ENCODE assay signal across 7 mouse cellular contexts in genomic region chr16:87432033-87432814, GRCm38 (mm10). TPM values are rescaled to one million over a fixed set of nuclear protein-coding genes. Genes with fewer than 3 reads are reported as not detected.
DNase-seq lines count a peak whose midpoint lies in the region; ATAC-seq lines count a peak whose summit lies in the region.

Gene Ltn1 (minus strand): TSS chr16:87432612.

- no peak within 1 kb of the TSS for H3K27ac ChIP-seq in embryonic facial prominence, embryonic 11.5 days (replicated peaks; ENCODE audit: low read depth, low read length)
- H3K27ac ChIP-seq in limb, embryonic 10.5 days, result peak within 1 kb of the TSS; percentile 86
- peak within 1 kb of the TSS; percentile 49; the same call in 1 of the 2 replicates for H3K27ac ChIP-seq in midbrain, embryonic 13.5 days

- peak within 1 kb of the TSS; percentile 54 for H3K4me2 ChIP-seq in embryonic facial prominence, embryonic 11.5 days (ENCODE audit: low read depth, low read length)
- peak within 1 kb of the TSS; percentile 89 for H3K4me2 ChIP-seq in midbrain, embryonic 13.5 days (replicated peaks)

- DNase-seq in adrenal gland, postnatal 14 days, result peak; percentile 99
- peak; percentile 99 for DNase-seq in embryonic facial prominence, embryonic 11.5 days (ENCODE audit: low spot score)
- peak; percentile 99 for DNase-seq in kidney, adult 11 months
- peak; percentile 98 for DNase-seq in limb, embryonic 10.5 days (ENCODE audit: low spot score)
- peak; percentile 94 for DNase-seq in spleen, adult 12 weeks (ENCODE audit: low spot score)

- H3K9me3 ChIP-seq in embryonic facial prominence, embryonic 11.5 days (replicated peaks; ENCODE audit: control insufficient read depth, low read length), result no peaks in the 10 kb centered on the region
- H3K9me3 ChIP-seq in limb, embryonic 10.5 days (replicated peaks), result no peaks in the 10 kb centered on the region
- no peaks in the 10 kb centered on the region for H3K9me3 ChIP-seq in midbrain, embryonic 13.5 days

- peak within 1 kb of the TSS; percentile 86 for H3K9ac ChIP-seq in embryonic facial prominence, embryonic 11.5 days (replicated peaks; ENCODE audit: low read length)
- peak within 1 kb of the TSS; percentile 82 for H3K9ac ChIP-seq in midbrain, embryonic 13.5 days (replicated peaks)

- ATAC-seq in embryonic facial prominence, embryonic 11.5 days (replicated peaks; ENCODE audit: insufficient number of reproducible peaks, low FRiP score, low TSS enrichment, low read depth), result peak; percentile 97
- peak; percentile 97 for ATAC-seq in granulocyte monocyte progenitor cell, adult 5-6 weeks (replicated peaks; ENCODE audit: poor library complexity, severe bottlenecking)
- peak; percentile 100 for ATAC-seq in midbrain, embryonic 13.5 days

- no peaks in the 10 kb centered on the region for H3K27me3 ChIP-seq in embryonic facial prominence, embryonic 11.5 days (ENCODE audit: control insufficient read depth, insufficient read depth, low read length)
- H3K27me3 ChIP-seq in limb, embryonic 10.5 days (ENCODE audit: low read depth, poor library complexity, severe bottlenecking), result no peaks in the 10 kb centered on the region
- no peaks in the 10 kb centered on the region for H3K27me3 ChIP-seq in midbrain, embryonic 13.5 days

- H3K36me3 ChIP-seq in embryonic facial prominence, embryonic 11.5 days (replicated peaks; ENCODE audit: control insufficient read depth, insufficient read depth, low read depth, low read length), result no peaks in the 10 kb centered on the region
- peaks cover 2% of the 10 kb centered on the region; the same call in 1 of the 2 replicates for H3K36me3 ChIP-seq in limb, embryonic 10.5 days
- H3K36me3 ChIP-seq in midbrain, embryonic 13.5 days, result no peaks in the 10 kb centered on the region

- H3K4me1 ChIP-seq in embryonic facial prominence, embryonic 11.5 days (ENCODE audit: control insufficient read depth, insufficient read depth, low read length), result no peaks in the 10 kb centered on the region
- H3K4me1 ChIP-seq in limb, embryonic 10.5 days, result peaks cover 9% of the 10 kb centered on the region; the same call in 1 of the 2 replicates
- H3K4me1 ChIP-seq in midbrain, embryonic 13.5 days (replicated peaks), result peaks cover 13% of the 10 kb centered on the region

- H3K4me3 ChIP-seq in embryonic facial prominence, embryonic 11.5 days (ENCODE audit: low read depth, low read length), result peak within 1 kb of the TSS; percentile 87
- peak within 1 kb of the TSS; percentile 95 for H3K4me3 ChIP-seq in limb, embryonic 10.5 days
- H3K4me3 ChIP-seq in midbrain, embryonic 13.5 days (replicated peaks), result peak within 1 kb of the TSS; percentile 95

- WGBS in embryonic facial prominence, embryonic 11.5 days, result under 1% methylated on average over 55 of the region's 56 CpGs
- under 1% methylated on average over 56 of the region's 56 CpGs for WGBS in limb, embryonic 10.5 days
- WGBS in midbrain, embryonic 13.5 days, result 2% methylated on average over 56 of the region's 56 CpGs

RNA-seq across cellular contexts. Expression of gene Ltn1, which starts in this region (rescaled TPM):
- total RNA-seq in adrenal gland, postnatal 14 days (2021), result 33.6 and 35.7 TPM in 2 replicates
- 31.4 and 32.4 TPM in 2 replicates for polyA plus RNA-seq in embryonic facial prominence, embryonic 11.5 days (2014; fragmentation: Nextera tagmentation; extraction: Ambion mirVana)
- total RNA-seq in granulocyte monocyte progenitor cell, adult 5-6 weeks (2014; fragmentation: Nextera tagmentation), result 25.6 and 31.2 TPM in 2 replicates
- total RNA-seq in granulocyte monocyte progenitor cell, adult 5-6 weeks (2017), result 28.5 and 28.6 TPM in 2 replicates
- 29.3 and 34.8 TPM in 2 replicates for polyA plus RNA-seq in limb, embryonic 10.5 days (2016; fragmentation: Nextera tagmentation; extraction: Ambion mirVana)
- polyA plus RNA-seq in midbrain, embryonic 13.5 days (2015; fragmentation: Nextera tagmentation; extraction: Ambion mirVana), result 28.2 and 29.1 TPM in 2 replicates
